8 mouse cellular contexts compared by ENCODE assay signal in genomic region chr5:21732930-21733329, GRCm38 (mm10). TPM values are rescaled to one million over a fixed set of nuclear protein-coding genes. Genes with fewer than 3 reads are reported as not detected.
A peak's percentile ranks its signal among the peaks of the same experiment; 100 is the strongest.
DNase-seq lines count a peak whose midpoint lies in the region; ATAC-seq and TF ChIP-seq lines count a peak whose summit lies in the region.

No protein-coding gene starts in this region.

- 51% methylated on average over 8 of the region's 8 CpGs for WGBS in heart, embryonic 10.5 days
- WGBS in kidney, embryonic 14.5 days, result 36% methylated on average over 8 of the region's 8 CpGs
- 50% methylated on average over 8 of the region's 8 CpGs for whole genome bisulfite sequencing in limb, embryonic 12.5 days

- intact Hi-C loops in gastrocnemius, adult 2 months (cut with DNase I), result no loop called here

- H3K36me3 ChIP-seq in heart, embryonic 10.5 days, result no peaks in the 10 kb centered on the region
- no peaks in the 10 kb centered on the region for H3K36me3 ChIP-seq in kidney, embryonic 14.5 days (ENCODE audit: control insufficient read depth, insufficient read depth, low read length)
- H3K36me3 ChIP-seq in limb, embryonic 12.5 days, result no peaks in the 10 kb centered on the region

- peak; percentile 67 for ATAC-seq in kidney, embryonic 14.5 days (ENCODE audit: low FRiP score, low TSS enrichment)
- ATAC-seq in limb, embryonic 12.5 days (ENCODE audit: insufficient number of reproducible peaks, insufficient read depth, low FRiP score, low TSS enrichment, low read depth), result peak; percentile 37; the same call in 1 of the 2 replicates

- H3K4me2 ChIP-seq in kidney, embryonic 14.5 days (replicated peaks; ENCODE audit: low read depth, low read length), result no peak overlapping the region
- H3K4me2 ChIP-seq in limb, embryonic 12.5 days, result no peak overlapping the region

- peak; percentile 58 for TF ChIP-seq CTCF in gastrocnemius, adult 2 months (IDR thresholded peaks at IDR 0.05)

- H3K27ac ChIP-seq in gastrocnemius, adult 2 months, result no peak overlapping the region
- H3K27ac ChIP-seq in heart, embryonic 10.5 days, result peak overlapping the region; percentile 47; the same call in 1 of the 2 replicates
- H3K27ac ChIP-seq in kidney, embryonic 14.5 days (ENCODE audit: low read depth, low read length), result no peak overlapping the region; the same call in 1 of the 2 replicates
- H3K27ac ChIP-seq in limb, embryonic 12.5 days, result no peak overlapping the region

- peak; percentile 36 for DNase-seq in gastrocnemius, adult 2 months
- no peak for DNase-seq in gastrocnemius, adult 8-10 months (ENCODE audit: low spot score in 2 of 2)
- DNase-seq in embryo, embryonic 11.5 days (ENCODE audit: low read depth, low spot score), result peak; percentile 62
- DNase-seq in heart, embryonic 10.5 days (ENCODE audit: low spot score), result peak; percentile 82
- DNase-seq in ovary, adult 18-20 months (ENCODE audit: low spot score), result peak; percentile 72
- DNase-seq in thymus, postnatal 25 days, result no peak

- H3K4me3 ChIP-seq in gastrocnemius, adult 2 months, result no peak overlapping the region
- no peak overlapping the region for H3K4me3 ChIP-seq in heart, embryonic 10.5 days
- no peak overlapping the region for H3K4me3 ChIP-seq in kidney, embryonic 14.5 days (ENCODE audit: low read length)
- no peak overlapping the region for H3K4me3 ChIP-seq in limb, embryonic 12.5 days (replicated peaks)

- peaks cover 4% of the 10 kb centered on the region for H3K4me1 ChIP-seq in heart, embryonic 10.5 days
- H3K4me1 ChIP-seq in kidney, embryonic 14.5 days (ENCODE audit: control insufficient read depth, insufficient read depth, low read length), result peaks cover 10% of the 10 kb centered on the region; the same call in 1 of the 2 replicates
- H3K4me1 ChIP-seq in limb, embryonic 12.5 days (replicated peaks), result peaks cover 7% of the 10 kb centered on the region

- H3K9ac ChIP-seq in kidney, embryonic 14.5 days (ENCODE audit: low read depth, low read length), result no peak overlapping the region
- H3K9ac ChIP-seq in limb, embryonic 12.5 days (replicated peaks), result no peak overlapping the region

- H3K9me3 ChIP-seq in heart, embryonic 10.5 days, result no peaks in the 10 kb centered on the region
- H3K9me3 ChIP-seq in kidney, embryonic 14.5 days (ENCODE audit: control insufficient read depth, low read length), result no peaks in the 10 kb centered on the region
- H3K9me3 ChIP-seq in limb, embryonic 12.5 days, result no peaks in the 10 kb centered on the region

- H3K27me3 ChIP-seq in heart, embryonic 10.5 days (ENCODE audit: insufficient read depth, poor library complexity, severe bottlenecking), result no peaks in the 10 kb centered on the region
- no peaks in the 10 kb centered on the region for H3K27me3 ChIP-seq in kidney, embryonic 14.5 days (ENCODE audit: control insufficient read depth, insufficient read depth, low read length)
- no peaks in the 10 kb centered on the region for H3K27me3 ChIP-seq in limb, embryonic 12.5 days

RNA-seq across cellular contexts. Expression of gene Pmpcb, which starts 4.0 kb away (rescaled TPM):
- total RNA-seq in gastrocnemius, adult 2 months (2021), result 100 to 1,000 TPM in 1 of 2 experiments, 10 to 100 TPM in 1; 90.8 to 122 TPM
- 100 to 1,000 TPM in 2 of 4 experiments, 10 to 100 TPM in 2; 92.6 to 114 (median 104) TPM for total RNA-seq in gastrocnemius, adult 8-10 months (2022)
- 100 and 115 TPM in 2 replicates for polyA plus RNA-seq in heart, embryonic 10.5 days (2016; fragmentation: Nextera tagmentation; extraction: Ambion mirVana)
- 95.9 and 101 TPM in 2 replicates for polyA plus RNA-seq in kidney, embryonic 14.5 days (2014; fragmentation: Nextera tagmentation; extraction: Ambion mirVana)
- polyA plus RNA-seq in limb, embryonic 12.5 days (2016; fragmentation: Nextera tagmentation; extraction: Ambion mirVana), result 84.8 and 91.8 TPM in 2 replicates

RNA-seq across cellular contexts. Expression of gene Napepld, which starts 31.7 kb away (rescaled TPM):
- 10 to 100 TPM in 1 of 2 experiments, 1 to 10 TPM in 1; 9.2 to 11.3 TPM for total RNA-seq in gastrocnemius, adult 2 months (2021)
- 10 to 100 TPM in 2 of 4 experiments, 1 to 10 TPM in 2; 8.3 to 10.4 (median 9.4) TPM for total RNA-seq in gastrocnemius, adult 8-10 months (2022)
- polyA plus RNA-seq in heart, embryonic 10.5 days (2016; fragmentation: Nextera tagmentation; extraction: Ambion mirVana), result 3.1 and 3.7 TPM in 2 replicates
- 7.2 and 8.2 TPM in 2 replicates for polyA plus RNA-seq in kidney, embryonic 14.5 days (2014; fragmentation: Nextera tagmentation; extraction: Ambion mirVana)
- polyA plus RNA-seq in limb, embryonic 12.5 days (2016; fragmentation: Nextera tagmentation; extraction: Ambion mirVana), result 2.8 and 3.2 TPM in 2 replicates

RNA-seq across cellular contexts. Expression of gene Dnajc2, which starts 52.1 kb away (rescaled TPM):
- 10 to 100 TPM; 21.4 to 24.7 TPM for total RNA-seq in gastrocnemius, adult 2 months (2021)
- 10 to 100 TPM; 22.9 to 25.1 (median 23.8) TPM for total RNA-seq in gastrocnemius, adult 8-10 months (2022)
- polyA plus RNA-seq in heart, embryonic 10.5 days (2016; fragmentation: Nextera tagmentation; extraction: Ambion mirVana), result 63.2 and 82.9 TPM in 2 replicates
- polyA plus RNA-seq in kidney, embryonic 14.5 days (2014; fragmentation: Nextera tagmentation; extraction: Ambion mirVana), result 92.6 and 99.3 TPM in 2 replicates
- polyA plus RNA-seq in limb, embryonic 12.5 days (2016; fragmentation: Nextera tagmentation; extraction: Ambion mirVana), result 79.7 and 81.9 TPM in 2 replicates

RNA-seq across cellular contexts. Expression of gene Psmc2, which starts 52.2 kb away (rescaled TPM):
- total RNA-seq in gastrocnemius, adult 2 months (2021), result 100 to 1,000 TPM; 111 to 127 TPM
- 100 to 1,000 TPM; 117 to 131 (median 125) TPM for total RNA-seq in gastrocnemius, adult 8-10 months (2022)
- polyA plus RNA-seq in heart, embryonic 10.5 days (2016; fragmentation: Nextera tagmentation; extraction: Ambion mirVana), result 197 and 226 TPM in 2 replicates
- 174 and 188 TPM in 2 replicates for polyA plus RNA-seq in kidney, embryonic 14.5 days (2014; fragmentation: Nextera tagmentation; extraction: Ambion mirVana)
- polyA plus RNA-seq in limb, embryonic 12.5 days (2016; fragmentation: Nextera tagmentation; extraction: Ambion mirVana), result 194 and 207 TPM in 2 replicates

Comparison
In these comparisons a context has a peak if more than half of its experiments do, and no peak if none do; other contexts are left out.
1. DNase-seq: peak in gastrocnemius, adult 2 months (single experiment), embryo, embryonic 11.5 days (single experiment), heart, embryonic 10.5 days (single experiment) and ovary, adult 18-20 months (single experiment); none in gastrocnemius, adult 8-10 months (0 of 2) and thymus, postnatal 25 days (single experiment).